Mouse (Mus musculus) testis, adult 2 months (tissue): ENCODE measurements around the gene Tespa1. TPM values are rescaled to one million over a fixed set of nuclear protein-coding genes. Genes with fewer than 3 reads are reported as not detected.
"Not testable (repeated sequence)": the region's sequence is repeated elsewhere in the genome, so short reads cannot be mapped to it uniquely, and the experiment has no call there.

ENCODE experiments used
- H3K27ac ChIP-seq: fragments of 200-500 bp; 2 replicates; pipeline ENCODE4 v1.5.1; 2012; ENCODE audit warnings: low read depth, low read length; ENCODE audit not compliant: control insufficient read depth, insufficient read depth
- H3K27me3 ChIP-seq: fragments of 200-500 bp; 2 replicates; pipeline ENCODE4 v1.6.1; 2012; ENCODE audit warnings: mild to moderate bottlenecking, low read length, moderate library complexity; ENCODE audit not compliant: control insufficient read depth, insufficient read depth
- H3K36me3 ChIP-seq: fragments of 200-500 bp; 2 replicates; pipeline ENCODE4 v1.6.1; 2012; ENCODE audit warnings: mild to moderate bottlenecking, low read length; ENCODE audit not compliant: control insufficient read depth, insufficient read depth
- H3K4me1 ChIP-seq: fragments of 200-500 bp; 2 replicates; pipeline ENCODE4 v1.6.1; 2012; ENCODE audit warnings: low read length; ENCODE audit not compliant: control insufficient read depth, insufficient read depth
- H3K4me3 ChIP-seq: fragments of 200-500 bp; 2 replicates; pipeline ENCODE4 v1.5.1; 2012; ENCODE audit warnings: low read depth, mild to moderate bottlenecking, low read length, moderate library complexity, mixed read lengths; ENCODE audit not compliant: control insufficient read depth
- CTCF ChIP-seq: fragments of 200-500 bp; IDR thresholded peaks from 2 replicates; pipeline ENCODE4 v1.5.1; 2012; ENCODE audit warnings: low read depth, mild to moderate bottlenecking, inconsistent platforms, low read length, moderate library complexity; ENCODE audit not compliant: control insufficient read depth, insufficient read depth, insufficient replicate concordance
- POLR2A ChIP-seq: fragments of 200-500 bp; IDR thresholded peaks from 2 replicates; pipeline ENCODE4 v1.6.1; 2012; ENCODE audit warnings: low read depth, mild to moderate bottlenecking, inconsistent platforms, low read length, moderate library complexity; ENCODE audit not compliant: control insufficient read depth
- polyA plus RNA-seq: library from polyadenylated mRNA; depleted of rRNA; stranded (reverse); fragments of >200 nt; gene quantifications from 2 replicates; pipeline ENCODE4 v1.2.3, GENCODE M21; 2012

Tespa1 gene
- polyA plus RNA-seq, 1 experiment: not detected

- no peak overlapping the region for H3K4me3 ChIP-seq
Observed at GRCm38 (mm10) chr10:130324243-130324642, 1.6 kb downstream of the Tespa1 start.

GRCm38 (mm10) chr10:130330711-130331110 lies 8.0 kb downstream of the Tespa1 start:
- Histone ChIP-seq H3K27ac (no peak overlapping the region), H3K4me3 (no peak overlapping the region)

More at GRCm38 (mm10) chr10:130324243-130324642, 1.6 kb downstream of the Tespa1 start:
- no peaks in the 10 kb centered on the region for H3K36me3 ChIP-seq
- no peaks in the 10 kb centered on the region for H3K27me3 ChIP-seq
- H3K27ac ChIP-seq: no peak overlapping the region
- no peaks in the 10 kb centered on the region for H3K4me1 ChIP-seq
- TF ChIP-seq POLR2A (no peak), CTCF (no peak)

GRCm38 (mm10) chr10:130336385-130336784 lies 13.7 kb downstream of the Tespa1 start:
- no peak overlapping the region for H3K27ac ChIP-seq

More at GRCm38 (mm10) chr10:130330711-130331110, 8.0 kb downstream of the Tespa1 start:
- TF ChIP-seq CTCF (no peak), POLR2A (no peak)
- no peaks in the 10 kb centered on the region for H3K36me3 ChIP-seq
- no peaks in the 10 kb centered on the region for H3K27me3 ChIP-seq
- no peaks in the 10 kb centered on the region for H3K4me1 ChIP-seq

GRCm38 (mm10) chr10:130337581-130337980 lies 14.9 kb downstream of the Tespa1 start:
- no peak overlapping the region for H3K27ac ChIP-seq
- H3K36me3 ChIP-seq: no peaks in the 10 kb centered on the region
- H3K4me3 ChIP-seq: no peak overlapping the region
- TF ChIP-seq CTCF (no peak), POLR2A (no peak)
- no peaks in the 10 kb centered on the region for H3K4me1 ChIP-seq
- no peaks in the 10 kb centered on the region for H3K27me3 ChIP-seq

More at GRCm38 (mm10) chr10:130336385-130336784, 13.7 kb downstream of the Tespa1 start:
- TF ChIP-seq CTCF (no peak), POLR2A (no peak)
- H3K4me3 ChIP-seq: no peak overlapping the region
- no peaks in the 10 kb centered on the region for H3K4me1 ChIP-seq
- H3K27me3 ChIP-seq: no peaks in the 10 kb centered on the region
- no peaks in the 10 kb centered on the region for H3K36me3 ChIP-seq

GRCm38 (mm10) chr10:130340050-130340449 lies 17.4 kb downstream of the Tespa1 start:
- H3K27ac ChIP-seq, H3K4me1 ChIP-seq, H3K36me3 ChIP-seq, H3K27me3 ChIP-seq, H3K4me3 ChIP-seq: not testable (repeated sequence)

- TF ChIP-seq POLR2A: no peak
- TF ChIP-seq CTCF: no peak
- H3K4me3 ChIP-seq: no peak overlapping the region
- H3K4me1 ChIP-seq: no peaks in the 10 kb centered on the region
- no peaks in the 10 kb centered on the region for H3K36me3 ChIP-seq
- no peak overlapping the region for H3K27ac ChIP-seq
- H3K27me3 ChIP-seq: no peaks in the 10 kb centered on the region
Observed at GRCm38 (mm10) chr10:130344056-130344455, 21.4 kb downstream of the Tespa1 start.

- no peaks in the 10 kb centered on the region for H3K36me3 ChIP-seq
- H3K27ac ChIP-seq: no peak overlapping the region
- TF ChIP-seq POLR2A: no peak
- TF ChIP-seq CTCF: no peak
- H3K4me3 ChIP-seq: no peak overlapping the region
- no peaks in the 10 kb centered on the region for H3K4me1 ChIP-seq
- no peaks in the 10 kb centered on the region for H3K27me3 ChIP-seq
Observed at GRCm38 (mm10) chr10:130363438-130364164, 40.9 kb downstream of the Tespa1 start.
